Mouse (Mus musculus): ENCODE data around the gene Nkx2-3.

Gene Nkx2-3

GRCm38 (mm10) chr19:43619916-43620479 lies 7.9 kb downstream of the Nkx2-3 start:
- no peak for DNase-seq

GRCm38 (mm10) chr19:43623913-43624312 lies 11.8 kb downstream of the Nkx2-3 start:
- no peak for DNase-seq

DNA sequence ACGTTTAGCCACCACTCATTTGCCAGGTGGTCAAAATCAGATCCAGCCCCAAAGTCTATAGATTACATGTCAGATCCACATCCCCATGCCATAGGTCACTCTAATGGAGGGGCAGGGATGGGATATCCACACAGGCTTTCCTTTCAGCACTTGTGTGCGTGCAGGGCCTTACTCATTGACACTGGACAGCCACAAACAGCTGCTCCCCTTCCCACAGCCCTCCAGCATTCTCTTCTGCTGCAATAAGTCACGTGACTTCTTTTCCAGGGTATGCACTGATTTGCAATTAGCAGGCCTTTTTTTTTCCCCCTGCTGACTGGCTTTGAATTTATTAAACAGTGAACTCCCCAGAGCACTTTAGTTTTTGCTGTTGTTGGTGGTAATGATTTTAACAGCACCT lies 14.0 kb downstream of the Nkx2-3 start:
- no peak for DNase-seq

DNA sequence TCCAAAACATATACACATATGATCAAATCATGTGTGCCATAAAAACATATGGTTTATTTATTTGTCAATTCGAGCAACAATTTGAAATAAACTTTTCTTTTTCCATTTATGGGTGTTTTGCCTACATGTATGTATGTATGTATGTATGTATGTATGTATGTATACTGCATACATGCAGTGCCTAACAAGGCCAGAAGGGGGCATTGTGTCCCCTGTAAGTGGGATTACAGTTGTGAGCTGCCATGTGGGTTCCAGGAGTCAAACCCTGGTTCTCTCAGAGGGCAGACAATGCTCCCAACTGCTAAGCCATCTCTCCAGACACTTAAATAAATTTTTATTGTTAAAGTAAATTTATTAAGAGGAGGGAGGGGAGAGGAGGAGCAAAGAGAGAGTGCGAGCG lies 15.2 kb downstream of the Nkx2-3 start:
- DNase-seq, result no peak

DNA sequence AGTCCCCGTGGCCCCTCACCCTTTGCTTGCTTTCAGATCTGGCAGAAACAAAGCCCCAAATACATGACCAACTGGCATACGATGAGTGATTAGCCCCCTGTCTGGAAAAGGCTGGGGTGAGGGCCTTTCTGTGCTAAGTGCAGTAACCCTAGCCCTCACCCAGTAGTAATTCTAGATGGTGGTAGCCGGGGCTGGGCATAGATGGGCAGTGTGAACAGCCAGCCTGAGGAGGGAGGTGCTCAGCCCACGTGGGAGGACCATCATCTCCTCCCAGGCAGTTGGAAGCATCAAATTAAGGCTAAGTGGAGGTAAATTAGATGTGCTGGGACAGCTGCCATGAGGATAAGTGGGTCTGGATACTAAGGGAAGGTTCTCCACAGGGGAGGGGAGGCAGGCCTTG lies 17.0 kb downstream of the Nkx2-3 start:
- no peak for DNase-seq

DNA sequence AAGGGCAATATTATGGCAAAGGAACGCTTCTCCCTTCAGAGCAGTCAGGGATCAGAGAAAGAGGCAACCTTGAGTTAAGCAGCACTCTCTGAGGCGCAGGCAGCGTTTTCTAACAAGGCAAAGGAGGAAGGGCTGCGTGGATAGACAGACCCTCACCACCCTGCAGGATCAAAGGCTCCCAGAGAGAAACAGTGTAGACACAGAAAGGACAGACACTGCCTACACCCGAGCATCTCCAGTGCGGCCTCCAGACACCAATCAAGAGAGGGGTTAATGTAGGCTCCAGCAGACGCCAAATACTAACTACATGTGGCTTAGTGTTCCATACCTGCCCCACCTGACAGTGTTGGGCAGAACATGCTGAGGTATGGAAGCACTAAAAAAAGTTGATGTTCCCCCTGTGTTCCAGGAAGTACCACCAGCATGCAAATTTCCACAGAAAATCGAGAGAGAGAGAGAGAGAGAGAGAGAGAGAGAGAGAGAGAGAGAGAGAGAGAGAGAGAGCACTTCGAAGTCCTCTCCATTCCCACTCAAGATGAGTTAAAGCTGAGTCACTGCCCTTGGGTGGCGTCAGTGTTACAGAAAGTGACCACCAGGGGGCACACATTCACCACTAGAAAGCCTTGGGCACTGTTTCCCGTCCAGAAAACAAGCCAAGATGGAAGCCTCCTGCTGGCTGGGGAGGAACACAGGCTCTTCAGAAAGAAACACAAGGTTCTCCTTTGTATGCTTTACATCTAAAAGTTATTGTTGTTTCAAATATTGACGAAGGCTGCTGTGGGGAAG lies 18.5 kb downstream of the Nkx2-3 start:
- DNase-seq, result peak; percentile 79 to 80

GRCm38 (mm10) chr19:43641833-43642232 lies 29.7 kb downstream of the Nkx2-3 start:
- DNase-seq, result no peak

DNA sequence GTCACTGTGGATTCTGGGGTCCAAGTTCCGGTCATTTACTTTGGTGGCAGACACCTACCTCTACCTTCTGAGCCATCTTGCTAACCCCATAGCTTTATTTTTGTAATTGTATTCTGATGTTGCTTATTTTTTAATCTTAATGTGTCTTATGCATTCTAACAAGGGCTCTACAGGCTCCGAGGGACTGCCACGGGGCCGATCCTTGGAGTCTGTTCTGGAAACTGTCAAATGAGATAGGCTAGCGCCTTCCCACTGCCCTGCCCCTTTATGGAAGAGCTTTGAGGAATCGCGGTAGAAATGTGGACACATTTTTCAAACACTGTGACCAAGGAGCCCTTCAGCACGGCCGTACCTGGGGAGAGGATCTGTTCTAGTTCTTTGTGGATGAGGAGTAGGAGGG lies 30.7 kb downstream of the Nkx2-3 start:
- DNase-seq, result no peak

DNA sequence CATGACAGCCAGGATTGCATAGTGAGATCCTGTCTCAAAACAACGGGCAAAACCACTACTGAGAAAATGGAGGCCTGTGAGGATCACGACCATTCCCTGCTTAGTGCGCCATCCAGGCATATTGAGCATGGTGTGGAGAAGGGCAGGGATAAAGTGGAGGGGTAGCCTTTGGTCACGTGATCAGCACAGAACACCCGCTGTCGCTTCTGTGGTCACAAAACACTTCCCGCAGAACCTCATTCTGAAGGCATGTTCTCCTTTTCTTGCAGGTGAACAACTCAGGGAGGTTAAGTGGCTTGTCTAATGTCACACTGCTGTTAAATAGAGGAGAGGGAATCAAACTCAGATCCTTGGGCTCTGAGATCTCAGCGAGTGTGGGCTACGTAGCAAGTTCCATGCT lies 33.4 kb downstream of the Nkx2-3 start:
- no peak for DNase-seq

- no peak for DNase-seq
Measured at GRCm38 (mm10) chr19:43646852-43647251, 34.7 kb downstream of the Nkx2-3 start.

DNA sequence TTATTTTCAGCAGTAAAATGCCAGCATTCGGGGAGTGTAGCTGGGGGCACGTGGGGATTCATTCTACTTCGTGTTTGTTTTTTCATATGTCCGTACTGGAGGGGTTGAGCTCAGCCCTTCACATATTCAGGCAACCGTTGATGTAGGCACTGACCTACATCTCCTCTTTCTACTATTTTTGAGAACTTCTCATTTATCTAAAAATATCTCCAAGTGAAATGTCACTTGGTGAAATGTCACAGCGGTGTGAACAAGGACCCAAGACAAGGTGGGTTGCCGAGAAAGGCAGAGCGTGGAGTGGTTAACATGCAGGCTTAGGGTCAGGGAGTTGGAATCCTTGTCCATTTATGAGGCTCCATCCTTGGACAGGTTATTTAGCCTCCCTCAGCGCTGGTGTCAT lies 35.1 kb downstream of the Nkx2-3 start:
- no peak for DNase-seq

GRCm38 (mm10) chr19:43648343-43648742 lies 36.2 kb downstream of the Nkx2-3 start:
- DNase-seq, result no peak

DNA sequence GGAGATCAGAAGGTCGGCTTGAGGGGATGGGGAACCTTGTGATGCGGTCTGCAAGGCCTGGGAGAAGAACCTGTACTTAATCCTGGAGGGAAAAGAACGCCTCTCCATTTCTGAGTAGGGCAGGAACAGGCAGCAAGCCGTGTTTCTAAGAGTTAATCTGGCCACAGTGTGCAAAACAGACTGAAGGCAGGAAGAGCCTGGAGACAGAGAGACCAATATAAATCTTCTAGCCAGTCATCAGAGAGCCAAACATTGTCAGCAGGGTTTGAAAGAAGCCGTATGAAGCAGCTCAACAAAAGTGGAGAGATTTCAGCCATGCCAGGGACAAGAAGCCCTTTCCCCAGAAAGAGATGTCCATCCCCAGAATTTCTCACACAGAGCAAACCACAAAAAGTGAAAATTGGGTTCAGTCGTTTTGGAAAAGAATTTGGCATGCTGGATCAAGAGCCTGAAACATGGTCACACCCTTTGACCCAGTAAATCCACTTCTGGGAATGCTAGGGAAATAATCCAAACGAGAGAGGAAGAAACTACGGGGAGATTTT lies 39.2 kb downstream of the Nkx2-3 start:
- DNase-seq, result no peak

DNA sequence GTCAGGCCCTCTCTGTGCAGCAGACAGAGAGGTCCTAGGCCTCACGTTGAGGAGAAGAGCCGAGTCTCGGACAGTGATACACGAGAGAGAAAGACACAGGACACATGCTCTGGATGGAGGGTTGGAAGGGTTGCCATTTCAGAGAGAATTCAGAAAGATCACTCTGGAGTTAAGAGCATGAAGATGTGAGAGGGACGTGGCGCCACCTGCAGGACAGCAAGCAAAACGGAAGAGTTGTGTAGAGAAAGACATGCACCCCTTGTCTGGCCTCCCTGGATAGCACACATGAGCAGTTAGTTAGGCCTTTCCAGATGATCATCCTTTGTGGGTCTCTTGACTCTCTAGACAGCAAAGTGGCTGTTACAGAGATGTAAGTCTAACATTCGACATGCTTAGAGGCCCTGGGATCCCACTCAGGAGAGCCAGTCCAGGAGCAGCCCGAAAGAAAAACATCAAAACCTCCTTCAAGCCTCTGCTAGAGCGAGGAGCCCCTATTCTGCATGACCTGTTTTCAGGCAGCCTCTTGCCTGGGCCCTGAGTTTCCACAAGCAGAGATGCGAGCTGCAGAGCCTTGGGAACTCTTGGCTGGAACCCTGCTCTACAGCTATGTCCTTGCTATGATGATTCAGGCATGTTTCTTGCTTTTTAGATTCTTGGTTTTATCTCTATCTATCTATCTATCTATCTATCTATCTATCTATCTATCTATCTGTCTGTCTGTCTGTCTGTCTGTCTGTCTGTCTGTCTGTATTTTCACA lies 43.8 kb downstream of the Nkx2-3 start:
- DNase-seq, result peak; percentile 60 to 67

- no peak for DNase-seq
Measured at GRCm38 (mm10) chr19:43659632-43660031, 47.5 kb downstream of the Nkx2-3 start.

- no peak for DNase-seq
Measured at GRCm38 (mm10) chr19:43660774-43661173, 48.6 kb downstream of the Nkx2-3 start.

DNA sequence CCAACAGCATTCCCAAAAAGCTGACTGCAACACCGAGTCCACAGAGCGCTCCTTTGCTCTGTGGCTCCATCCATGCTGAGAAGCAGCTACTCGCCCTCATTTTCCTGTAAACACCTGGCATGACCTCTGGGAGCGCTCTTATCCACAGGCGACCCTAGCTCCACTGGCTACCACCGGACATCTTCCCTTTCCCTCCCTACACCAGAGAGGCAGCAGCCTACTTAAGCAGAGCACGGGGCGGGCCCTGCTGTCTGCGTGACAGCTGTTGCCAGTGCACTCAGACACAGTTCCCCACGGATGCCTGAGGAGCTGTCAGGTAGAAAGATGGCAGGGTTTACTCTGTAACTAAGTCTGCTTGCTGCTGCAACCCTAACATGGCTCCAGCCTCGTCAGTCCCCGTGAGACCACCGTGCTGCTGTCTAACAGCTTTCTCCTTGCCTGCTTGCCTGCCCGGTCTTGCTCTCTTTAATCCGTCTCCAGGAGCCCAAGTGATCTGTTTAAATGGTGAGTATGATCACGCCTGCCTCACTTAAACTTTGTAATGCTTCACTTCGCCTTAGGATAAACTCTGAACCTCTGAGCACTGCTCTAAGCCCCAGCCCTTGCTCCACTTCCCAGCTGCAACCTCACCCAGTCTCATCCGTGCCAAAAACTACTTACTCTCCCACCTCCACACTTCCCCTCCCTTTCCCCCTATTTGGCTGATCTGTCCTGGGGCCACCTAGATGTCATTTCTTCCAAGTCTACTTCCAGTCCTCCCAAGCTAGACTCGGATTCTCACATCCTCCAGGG lies 50.2 kb downstream of the Nkx2-3 start:
- no peak for DNase-seq

- DNase-seq, result no peak
Measured at GRCm38 (mm10) chr19:43663471-43663870, 51.3 kb downstream of the Nkx2-3 start.
